Mouse (Mus musculus): ENCODE data around the gene Etl4. TPM values are rescaled to one million over a fixed set of nuclear protein-coding genes. Genes with fewer than 3 reads are reported as not detected.

Etl4 gene
- polyA plus RNA-seq, 1 experiment from 2014 or later, result 16.1 TPM

DNA sequence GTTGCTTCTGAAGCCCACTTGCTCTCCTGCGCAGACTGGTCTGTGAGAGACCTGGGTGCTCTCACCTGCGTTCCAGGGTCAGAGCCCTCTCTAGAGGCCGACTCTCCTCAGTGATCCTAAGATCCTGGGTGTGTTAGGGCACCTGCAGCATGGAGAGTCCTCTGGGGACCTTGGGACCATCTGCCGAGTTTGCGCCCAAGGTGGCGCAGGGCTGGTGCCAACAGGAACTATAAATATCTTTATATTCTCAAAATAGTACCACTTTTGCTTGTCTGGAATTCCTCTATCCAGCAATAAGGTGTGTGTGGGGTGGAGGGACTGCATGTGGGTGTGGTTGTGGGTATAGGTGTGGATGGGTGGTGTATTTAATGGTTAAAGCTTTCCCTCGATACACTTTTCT is 293.4 kb downstream of the Etl4 start:
- Histone ChIP-seq H3K36me3 (ENCODE audit: control insufficient read depth, insufficient read depth) (no peaks in the 10 kb centered on the region), H3K4me3 (ENCODE audit: low read depth, low read length) (no peak overlapping the region), H3K27ac (ENCODE audit: low read depth, low read length) (no peak overlapping the region), H3K4me2 (replicated peaks; ENCODE audit: low read depth) (no peak overlapping the region), H3K4me1 (replicated peaks; ENCODE audit: control insufficient read depth, insufficient read depth, low read length) (no peaks in the 10 kb centered on the region), H3K9ac (ENCODE audit: low read depth, low read length) (no peak overlapping the region), H3K27me3 (replicated peaks; ENCODE audit: control insufficient read depth, insufficient read depth, low read length) (no peaks in the 10 kb centered on the region), H3K9me3 (ENCODE audit: control insufficient read depth) (no peaks in the 10 kb centered on the region)
- no peak for ATAC-seq
- TF ChIP-seq CTCF (IDR thresholded peaks at IDR 0.05; ENCODE audit: low read depth), result no peak
- 82% methylated on average over 7 of the region's 7 CpGs for WGBS

DNA sequence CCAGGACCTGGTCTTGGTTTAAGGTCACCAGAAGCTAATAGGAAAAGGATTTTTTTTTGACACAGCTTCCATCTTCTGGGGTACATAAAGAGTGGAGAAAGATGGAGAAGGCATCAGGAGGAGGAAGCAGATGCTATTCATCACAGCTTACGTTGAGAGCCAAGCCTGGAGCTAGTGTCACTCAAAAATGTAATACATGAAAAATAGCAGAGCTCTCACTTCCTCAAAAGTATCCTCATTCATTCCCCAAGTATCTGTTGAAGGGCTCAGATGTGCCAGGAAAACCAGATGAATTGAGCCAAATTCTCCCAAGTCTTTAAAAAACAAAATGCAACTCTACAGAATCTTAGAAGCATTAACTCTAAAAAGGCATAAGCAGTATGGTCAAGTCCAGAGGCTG is 297.1 kb downstream of the Etl4 start:
- ATAC-seq, result no peak
- no peak overlapping the region for H3K27ac ChIP-seq (ENCODE audit: low read depth, low read length)
- H3K4me2 ChIP-seq (replicated peaks; ENCODE audit: low read depth), result no peak overlapping the region
- no peaks in the 10 kb centered on the region for H3K9me3 ChIP-seq (ENCODE audit: control insufficient read depth)
- H3K27me3 ChIP-seq (replicated peaks; ENCODE audit: control insufficient read depth, insufficient read depth, low read length), result no peaks in the 10 kb centered on the region
- no peak overlapping the region for H3K4me3 ChIP-seq (ENCODE audit: low read depth, low read length)
- no peaks in the 10 kb centered on the region for H3K4me1 ChIP-seq (replicated peaks; ENCODE audit: control insufficient read depth, insufficient read depth, low read length)
- no peak for TF ChIP-seq CTCF (IDR thresholded peaks at IDR 0.05; ENCODE audit: low read depth)
- H3K9ac ChIP-seq (ENCODE audit: low read depth, low read length), result no peak overlapping the region
- H3K36me3 ChIP-seq (ENCODE audit: control insufficient read depth, insufficient read depth), result no peaks in the 10 kb centered on the region
- WGBS, result 39% methylated on average over 1 of the region's 1 CpGs

DNA sequence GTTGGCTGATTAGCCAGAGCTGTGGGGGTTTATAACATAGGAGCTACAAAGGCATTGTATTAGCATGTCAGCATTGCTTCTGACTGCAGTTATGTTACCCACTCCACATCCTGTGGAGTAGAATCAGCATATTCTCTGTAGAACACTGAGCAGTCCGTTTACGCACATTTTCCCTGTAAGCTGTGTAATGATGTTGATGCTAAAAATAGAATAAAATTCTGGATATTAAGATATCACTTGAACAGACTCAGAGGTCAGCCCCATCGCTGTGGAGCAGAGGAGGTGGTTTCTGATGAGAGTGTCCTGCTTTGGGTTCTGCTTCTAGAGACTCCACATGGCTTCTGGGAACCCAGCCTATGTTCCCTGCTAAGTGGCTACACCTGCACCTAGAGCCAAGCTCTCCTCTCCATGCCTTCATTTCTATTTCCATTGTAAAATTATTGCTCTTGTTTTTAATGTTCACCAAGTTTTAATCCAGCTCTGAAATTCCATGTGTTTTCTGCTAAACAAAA is 299.2 kb downstream of the Etl4 start:
- TF ChIP-seq CTCF (IDR thresholded peaks at IDR 0.05; ENCODE audit: low read depth), result no peak
- no peak overlapping the region for H3K27ac ChIP-seq (ENCODE audit: low read depth, low read length)
- no peaks in the 10 kb centered on the region for H3K9me3 ChIP-seq (ENCODE audit: control insufficient read depth)
- no peak overlapping the region for H3K9ac ChIP-seq (ENCODE audit: low read depth, low read length)
- no peak overlapping the region for H3K4me3 ChIP-seq (ENCODE audit: low read depth, low read length)
- WGBS, result 66% methylated on average over 3 of the region's 3 CpGs
- ATAC-seq, result no peak
- H3K4me1 ChIP-seq (replicated peaks; ENCODE audit: control insufficient read depth, insufficient read depth, low read length), result no peaks in the 10 kb centered on the region
- no peaks in the 10 kb centered on the region for H3K27me3 ChIP-seq (replicated peaks; ENCODE audit: control insufficient read depth, insufficient read depth, low read length)
- H3K4me2 ChIP-seq (replicated peaks; ENCODE audit: low read depth), result no peak overlapping the region
- no peaks in the 10 kb centered on the region for H3K36me3 ChIP-seq (ENCODE audit: control insufficient read depth, insufficient read depth)

DNA sequence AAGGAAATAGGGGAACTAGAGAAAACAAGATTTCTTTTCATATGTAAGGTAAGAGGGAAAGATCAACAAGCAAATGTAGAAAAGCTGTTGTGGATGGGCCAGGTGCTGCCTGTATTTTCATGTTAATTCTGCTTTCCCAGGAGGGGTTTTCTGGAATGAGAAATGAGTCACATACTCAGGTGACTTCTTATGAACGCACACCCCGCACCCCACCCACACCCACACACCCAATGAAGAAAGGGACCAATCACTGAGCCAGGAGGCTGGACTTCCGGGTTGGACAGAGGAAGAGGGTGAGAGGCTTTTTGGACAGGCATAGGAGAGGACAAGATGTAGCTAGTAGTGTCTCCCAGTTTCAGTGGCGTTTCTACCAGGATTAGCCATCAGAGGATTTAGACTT is 299.8 kb downstream of the Etl4 start:
- Histone ChIP-seq H3K27ac (ENCODE audit: low read depth, low read length) (no peak overlapping the region), H3K27me3 (replicated peaks; ENCODE audit: control insufficient read depth, insufficient read depth, low read length) (no peaks in the 10 kb centered on the region), H3K4me3 (ENCODE audit: low read depth, low read length) (no peak overlapping the region), H3K4me1 (replicated peaks; ENCODE audit: control insufficient read depth, insufficient read depth, low read length) (no peaks in the 10 kb centered on the region), H3K4me2 (replicated peaks; ENCODE audit: low read depth) (no peak overlapping the region), H3K9me3 (ENCODE audit: control insufficient read depth) (no peaks in the 10 kb centered on the region), H3K36me3 (ENCODE audit: control insufficient read depth, insufficient read depth) (no peaks in the 10 kb centered on the region), H3K9ac (ENCODE audit: low read depth, low read length) (no peak overlapping the region)
- no peak for TF ChIP-seq CTCF (IDR thresholded peaks at IDR 0.05; ENCODE audit: low read depth)
- WGBS, result 66% methylated on average over 4 of the region's 4 CpGs
- ATAC-seq, result no peak

DNA sequence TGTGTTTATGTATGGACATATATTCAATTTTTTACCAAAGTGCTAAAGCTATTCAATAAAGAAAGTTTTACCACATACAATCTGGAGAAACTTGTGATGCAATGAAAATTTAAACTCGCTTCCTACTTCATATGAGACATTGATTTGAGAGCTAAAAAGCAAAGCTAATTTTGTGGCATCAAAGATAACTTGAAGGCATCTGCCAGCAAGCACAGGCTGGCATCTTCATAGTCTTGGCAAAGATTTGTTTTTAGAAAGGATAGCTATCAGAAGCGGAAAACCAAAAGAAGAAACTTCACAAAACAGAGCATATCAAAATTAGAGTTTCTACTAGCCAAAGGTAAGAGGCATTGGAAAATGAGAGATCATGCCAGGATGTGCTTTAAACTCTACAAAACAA is 306.7 kb downstream of the Etl4 start:
- Histone ChIP-seq H3K4me3 (ENCODE audit: low read depth, low read length) (no peak overlapping the region), H3K27ac (ENCODE audit: low read depth, low read length) (no peak overlapping the region), H3K4me2 (replicated peaks; ENCODE audit: low read depth) (no peak overlapping the region), H3K27me3 (replicated peaks; ENCODE audit: control insufficient read depth, insufficient read depth, low read length) (no peaks in the 10 kb centered on the region), H3K36me3 (ENCODE audit: control insufficient read depth, insufficient read depth) (no peaks in the 10 kb centered on the region), H3K9ac (ENCODE audit: low read depth, low read length) (no peak overlapping the region), H3K9me3 (ENCODE audit: control insufficient read depth) (no peaks in the 10 kb centered on the region), H3K4me1 (replicated peaks; ENCODE audit: control insufficient read depth, insufficient read depth, low read length) (no peaks in the 10 kb centered on the region)
- 93% methylated on average over 2 of the region's 2 CpGs for WGBS
- TF ChIP-seq CTCF (IDR thresholded peaks at IDR 0.05; ENCODE audit: low read depth), result no peak
- no peak for ATAC-seq

DNA sequence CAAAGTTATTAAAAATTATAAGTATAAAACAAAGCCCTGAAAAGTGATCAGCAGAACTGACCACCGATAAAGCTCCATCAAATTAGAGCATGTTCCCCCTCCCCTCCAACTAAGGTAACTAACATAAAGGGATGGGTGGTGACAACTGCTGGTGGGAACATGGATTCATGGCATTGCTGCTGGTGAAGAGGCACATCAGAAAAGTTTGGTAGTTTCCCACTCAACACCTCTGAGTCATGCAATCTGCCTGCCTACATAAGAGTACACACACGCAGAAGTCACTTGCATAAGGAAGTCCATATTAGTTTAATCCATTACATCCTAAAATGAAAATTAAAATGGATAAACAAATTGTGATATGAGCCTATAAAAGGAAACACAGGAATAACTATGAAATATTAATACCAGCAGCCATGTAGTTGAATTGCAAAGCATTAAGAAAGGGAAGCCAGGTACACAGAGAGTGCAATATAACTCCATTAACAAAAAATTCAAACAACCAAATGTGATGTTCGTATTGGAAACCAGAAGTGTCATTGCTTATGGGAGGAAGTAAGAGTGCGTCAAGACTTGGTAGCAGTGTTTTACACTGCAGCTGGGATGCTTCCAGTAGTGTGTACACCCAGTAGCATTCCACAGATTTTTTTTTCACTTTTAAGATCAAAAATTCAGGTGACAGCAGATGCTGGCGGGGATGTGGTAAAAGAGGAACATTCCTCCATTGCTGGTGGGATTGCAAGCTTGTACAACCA is 307.3 kb downstream of the Etl4 start:
- H3K4me2 ChIP-seq (replicated peaks; ENCODE audit: low read depth), result no peak overlapping the region
- no peak overlapping the region for H3K9ac ChIP-seq (ENCODE audit: low read depth, low read length)
- no peak overlapping the region for H3K27ac ChIP-seq (ENCODE audit: low read depth, low read length)
- no peaks in the 10 kb centered on the region for H3K27me3 ChIP-seq (replicated peaks; ENCODE audit: control insufficient read depth, insufficient read depth, low read length)
- no peak overlapping the region for H3K4me3 ChIP-seq (ENCODE audit: low read depth, low read length)
- no peaks in the 10 kb centered on the region for H3K9me3 ChIP-seq (ENCODE audit: control insufficient read depth)
- ATAC-seq, result no peak
- 89% methylated on average over 5 of the region's 5 CpGs for WGBS
- no peaks in the 10 kb centered on the region for H3K36me3 ChIP-seq (ENCODE audit: control insufficient read depth, insufficient read depth)
- no peak for TF ChIP-seq CTCF (IDR thresholded peaks at IDR 0.05; ENCODE audit: low read depth)
- H3K4me1 ChIP-seq (replicated peaks; ENCODE audit: control insufficient read depth, insufficient read depth, low read length), result no peaks in the 10 kb centered on the region
